Mouse (Mus musculus): ENCODE measurements around the gene Map2k5. TPM values are rescaled to one million over a fixed set of nuclear protein-coding genes. Genes with fewer than 3 reads are reported as not detected.

The Map2k5 gene
- polyA plus RNA-seq, 1 experiment, result 45.9 TPM

- TF ChIP-seq GATA1 (IDR thresholded peaks at IDR 0.05; ENCODE audit: low read length), result no peak
These were observed 184.9 kb downstream of the Map2k5 start for GRCm38 (mm10) chr9:63192809-63193208.

GRCm38 (mm10) chr9:63187310-63187709 is 190.4 kb downstream of the Map2k5 start:
- TF ChIP-seq GATA1 (IDR thresholded peaks at IDR 0.05; ENCODE audit: low read length), result no peak

GRCm38 (mm10) chr9:63185249-63185648 is 192.5 kb downstream of the Map2k5 start:
- TF ChIP-seq GATA1 (IDR thresholded peaks at IDR 0.05; ENCODE audit: low read length), result no peak

GRCm38 (mm10) chr9:63183864-63184263 is 193.8 kb downstream of the Map2k5 start:
- no peak for TF ChIP-seq GATA1 (IDR thresholded peaks at IDR 0.05; ENCODE audit: low read length)

- no peak for TF ChIP-seq GATA1 (IDR thresholded peaks at IDR 0.05; ENCODE audit: low read length)
These were observed 195.3 kb downstream of the Map2k5 start for GRCm38 (mm10) chr9:63182306-63182960.

- TF ChIP-seq GATA1 (IDR thresholded peaks at IDR 0.05; ENCODE audit: low read length), result no peak
These were observed 196.1 kb downstream of the Map2k5 start for GRCm38 (mm10) chr9:63181337-63182178.

GRCm38 (mm10) chr9:63178296-63178695 is 199.4 kb downstream of the Map2k5 start:
- no peak for TF ChIP-seq GATA1 (IDR thresholded peaks at IDR 0.05; ENCODE audit: low read length)

GRCm38 (mm10) chr9:63174001-63174721 is 203.5 kb downstream of the Map2k5 start:
- TF ChIP-seq GATA1 (IDR thresholded peaks at IDR 0.05; ENCODE audit: low read length), result no peak

GRCm38 (mm10) chr9:63171951-63172350 is 205.8 kb downstream of the Map2k5 start:
- TF ChIP-seq GATA1 (IDR thresholded peaks at IDR 0.05; ENCODE audit: low read length), result no peak

GRCm38 (mm10) chr9:63169127-63169526 is 208.6 kb downstream of the Map2k5 start:
- TF ChIP-seq GATA1 (IDR thresholded peaks at IDR 0.05; ENCODE audit: low read length), result no peak

GRCm38 (mm10) chr9:63165070-63165469 is 212.6 kb downstream of the Map2k5 start:
- TF ChIP-seq GATA1 (IDR thresholded peaks at IDR 0.05; ENCODE audit: low read length), result no peak

GRCm38 (mm10) chr9:63163756-63164155 is 213.9 kb downstream of the Map2k5 start:
- TF ChIP-seq GATA1 (IDR thresholded peaks at IDR 0.05; ENCODE audit: low read length), result no peak

- no peak for TF ChIP-seq GATA1 (IDR thresholded peaks at IDR 0.05; ENCODE audit: low read length)
These were observed 225.8 kb downstream of the Map2k5 start for GRCm38 (mm10) chr9:63151949-63152348.

- no peak for TF ChIP-seq GATA1 (IDR thresholded peaks at IDR 0.05; ENCODE audit: low read length)
These were observed 226.4 kb downstream of the Map2k5 start for GRCm38 (mm10) chr9:63151072-63151870.

- TF ChIP-seq GATA1 (IDR thresholded peaks at IDR 0.05; ENCODE audit: low read length), result no peak
These were observed 227.5 kb downstream of the Map2k5 start for GRCm38 (mm10) chr9:63150086-63150800.

Measured in G1E-ER4 (cell line).